Mouse (Mus musculus) stomach, postnatal 0 days (tissue): ENCODE results near the gene Il4ra. TPM values are rescaled to one million over a fixed set of nuclear protein-coding genes. Genes with fewer than 3 reads are reported as not detected.

ENCODE experiments used
- ATAC-seq: fragments of 200-750 bp; cut with Nextera tagmentation; 2 replicates; pipeline ENCODE4 v1.8.0; 2017; ENCODE audit not compliant: low FRiP score, low TSS enrichment
- DNase-seq: peaks from one replicate; pipeline ENCODE4 v3.0.0-alpha.2; 2016; ENCODE audit warnings: low spot score
- H3K27ac ChIP-seq: fragments of 300-500 bp; sonication (generic); replicated peaks from 2 replicates; pipeline ENCODE4 v1.5.1; 2014; ENCODE audit warnings: mild to moderate bottlenecking, control low read depth
- H3K27me3 ChIP-seq: fragments of 300-500 bp; sonication (generic); 2 replicates; pipeline ENCODE4 v1.6.1; 2014; ENCODE audit warnings: low read length; ENCODE audit not compliant: control insufficient read depth, insufficient read depth
- H3K36me3 ChIP-seq: fragments of 300-500 bp; sonication (generic); 2 replicates; pipeline ENCODE4 v1.6.1; 2014; ENCODE audit warnings: low read length, mixed read lengths; ENCODE audit not compliant: control insufficient read depth, insufficient read depth
- H3K4me1 ChIP-seq: fragments of 300-500 bp; sonication (generic); replicated peaks from 2 replicates; pipeline ENCODE4 v1.6.1; 2014; ENCODE audit warnings: antibody characterized with exemption; ENCODE audit not compliant: control insufficient read depth, insufficient read depth
- H3K4me2 ChIP-seq: fragments of 300-500 bp; sonication (generic); replicated peaks from 2 replicates; pipeline ENCODE4 v1.6.1; 2014; ENCODE audit warnings: low read depth, mild to moderate bottlenecking, control low read depth, moderate library complexity
- H3K4me3 ChIP-seq: fragments of 300-500 bp; sonication (generic); 2 replicates; pipeline ENCODE4 v1.5.1; 2014; ENCODE audit warnings: low read depth, low read length, control low read depth
- H3K9ac ChIP-seq: fragments of 300-500 bp; sonication (generic); 2 replicates; pipeline ENCODE4 v1.6.1; 2014; ENCODE audit warnings: mild to moderate bottlenecking, low read length, control low read depth, mixed read lengths
- H3K9me3 ChIP-seq: fragments of 300-500 bp; sonication (generic); 2 replicates; pipeline ENCODE4 v1.6.1; 2016; ENCODE audit warnings: low read length; ENCODE audit not compliant: control insufficient read depth
- CTCF ChIP-seq: IDR thresholded peaks from 2 replicates; pipeline ENCODE4 v1.5.1; 2016; ENCODE audit warnings: antibody characterized with exemption, low read depth, mild to moderate bottlenecking, moderate library complexity
- EP300 ChIP-seq: optimal IDR thresholded peaks from 2 replicates; pipeline ENCODE3; 2016; ENCODE audit warnings: antibody characterized with exemption
- WGBS: fragments of 180-500 bp; shearing (Covaris S2); extraction: QIAGEN DNeasy Blood & Tissue Kit; methylation state at CpG from one replicate; pipeline ENCODE4 v1.1.7; 2014; 5-methylcytosine and 5-hydroxymethylcytosine counted together
- polyA plus RNA-seq: library from polyadenylated mRNA; unstranded; fragments of >200 nt; fragmentation: Nextera tagmentation; extraction: Ambion mirVana; gene quantifications from 2 replicates; pipeline ENCODE4 v1.2.1, GENCODE M21; 2015

Gene Il4ra
- polyA plus RNA-seq = 13.4 and 13.9 TPM in 2 replicates

- no peaks in the 10 kb centered on the region for H3K27me3 ChIP-seq
- no peaks in the 10 kb centered on the region for H3K9me3 ChIP-seq
- H3K9ac ChIP-seq = peak within 1 kb of the TSS; percentile 90
- peak; percentile 95 for DNase-seq
- peak within 1 kb of the TSS; percentile 77 for H3K4me2 ChIP-seq
- no peaks in the 10 kb centered on the region for H3K36me3 ChIP-seq
- peak within 1 kb of the TSS; percentile 87 for H3K27ac ChIP-seq
- 2% methylated on average over 52 of the region's 52 CpGs for WGBS
- H3K4me1 ChIP-seq = peaks cover 19% of the 10 kb centered on the region
- peak; percentile 56 for TF ChIP-seq CTCF
- no peak for TF ChIP-seq EP300
- ATAC-seq = peak; percentile 94
- H3K4me3 ChIP-seq = peak within 1 kb of the TSS; percentile 70
Observed at GRCm38 (mm10) chr7:125551766-125552709, at the start of gene Il4ra. Gene Il4ra (plus strand): TSS chr7:125552120.

GRCm38 (mm10) chr7:125503374-125504092 lies 48.4 kb upstream of the Il4ra start:
- 70% methylated on average over 5 of the region's 5 CpGs for WGBS
- Histone ChIP-seq H3K4me2 (no peak overlapping the region), H3K27ac (no peak overlapping the region), H3K36me3 (no peaks in the 10 kb centered on the region), H3K4me3 (no peak overlapping the region), H3K9ac (no peak overlapping the region), H3K4me1 (peaks cover 4% of the 10 kb centered on the region; the same call in 1 of the 2 replicates), H3K27me3 (no peaks in the 10 kb centered on the region), H3K9me3 (no peaks in the 10 kb centered on the region)
- TF ChIP-seq CTCF = no peak
- no peak for TF ChIP-seq EP300
- DNase-seq = no peak
- no peak for ATAC-seq

GRCm38 (mm10) chr7:125504618-125505017 lies 47.3 kb upstream of the Il4ra start:
- H3K4me3 ChIP-seq = no peak overlapping the region
- H3K9ac ChIP-seq = no peak overlapping the region
- H3K36me3 ChIP-seq = no peaks in the 10 kb centered on the region
- no peak overlapping the region for H3K4me2 ChIP-seq
- ATAC-seq (no peak), DNase-seq (no peak)
- no peak overlapping the region for H3K27ac ChIP-seq
- no peaks in the 10 kb centered on the region for H3K27me3 ChIP-seq
- WGBS = 91% methylated on average over 5 of the region's 5 CpGs
- TF ChIP-seq CTCF (no peak), EP300 (no peak)
- H3K9me3 ChIP-seq = no peaks in the 10 kb centered on the region
- peaks cover 4% of the 10 kb centered on the region; the same call in 1 of the 2 replicates for H3K4me1 ChIP-seq

- no peak for TF ChIP-seq EP300
- no peak for TF ChIP-seq CTCF
- H3K36me3 ChIP-seq = no peaks in the 10 kb centered on the region
- no peak overlapping the region for H3K27ac ChIP-seq
- no peak overlapping the region for H3K4me3 ChIP-seq
- H3K4me1 ChIP-seq = no peaks in the 10 kb centered on the region
- 79% methylated on average over 10 of the region's 10 CpGs for WGBS
- H3K9ac ChIP-seq = no peak overlapping the region
- H3K4me2 ChIP-seq = no peak overlapping the region
- H3K27me3 ChIP-seq = no peaks in the 10 kb centered on the region
- DNase-seq (peak; percentile 33), ATAC-seq (no peak)
- no peaks in the 10 kb centered on the region for H3K9me3 ChIP-seq
Observed at GRCm38 (mm10) chr7:125505568-125505967, 46.4 kb upstream of the Il4ra start.

GRCm38 (mm10) chr7:125507279-125507678 lies 44.6 kb upstream of the Il4ra start:
- no peak overlapping the region for H3K4me3 ChIP-seq
- no peaks in the 10 kb centered on the region for H3K27me3 ChIP-seq
- 78% methylated on average over 2 of the region's 2 CpGs for WGBS
- H3K36me3 ChIP-seq = no peaks in the 10 kb centered on the region
- no peaks in the 10 kb centered on the region for H3K9me3 ChIP-seq
- no peak for TF ChIP-seq EP300
- no peak overlapping the region for H3K9ac ChIP-seq
- H3K4me1 ChIP-seq = no peaks in the 10 kb centered on the region
- DNase-seq = no peak
- no peak overlapping the region for H3K4me2 ChIP-seq
- no peak overlapping the region for H3K27ac ChIP-seq
- no peak for ATAC-seq
